Mouse (Mus musculus): ENCODE measurements at regions not wholly inside any gene's neighbourhood (a gene's known extent, or its start where the extent isn't known, plus 50 kb on each side); places are given as distances from the start of the nearest gene placed in this dataset.

DNA sequence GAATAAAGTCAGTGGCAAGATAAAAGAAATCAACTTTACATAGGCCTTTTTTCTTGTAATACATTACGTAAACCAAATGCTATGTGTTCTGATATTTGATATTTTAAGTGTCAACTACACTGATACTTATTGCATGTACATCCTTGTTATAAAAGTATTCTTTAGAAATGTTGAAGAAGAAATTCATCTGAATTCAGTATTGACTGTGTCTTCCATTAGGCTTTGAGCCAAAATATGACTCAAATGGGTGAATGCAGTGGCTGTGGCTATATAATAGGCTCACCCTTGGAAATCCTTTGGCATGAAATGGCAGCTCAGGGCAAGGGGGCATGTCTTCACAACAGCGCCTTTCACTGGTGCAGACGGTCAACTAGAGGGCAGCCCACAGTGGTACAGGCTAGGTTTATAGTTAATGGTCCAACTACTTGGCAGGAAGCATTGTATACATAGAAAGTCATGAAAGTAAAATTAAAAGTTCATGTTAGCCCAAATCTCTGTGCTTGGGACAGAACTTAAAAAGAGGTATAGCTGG lies 217.9 kb downstream of the Cetn3 start:
- intact Hi-C loops (cut with DNase I), result no loop called here
- H3K4me1 ChIP-seq (ENCODE audit: control insufficient read depth, insufficient read depth, low read length), result no peaks in the 10 kb centered on the region
- H3K36me3 ChIP-seq (ENCODE audit: control insufficient read depth, insufficient read depth, low read length), result no peaks in the 10 kb centered on the region
- no peak overlapping the region for H3K9ac ChIP-seq (ENCODE audit: low read depth, low read length)
- no peak for TF ChIP-seq EP300 (IDR thresholded peaks at IDR 0.05; ENCODE audit: insufficient read depth, low read depth, low read length)
- no peak for TF ChIP-seq CTCF (IDR thresholded peaks at IDR 0.05)
- TF ChIP-seq POLR2A (IDR thresholded peaks at IDR 0.05; ENCODE audit: insufficient read depth, low read depth, low read length), result no peak
- H3K27me3 ChIP-seq (ENCODE audit: control insufficient read depth, insufficient read depth, low read length), result no peaks in the 10 kb centered on the region
- no peak overlapping the region for H3K27ac ChIP-seq
- 92% methylated on average over 3 of the region's 3 CpGs for WGBS
- no peaks in the 10 kb centered on the region for H3K79me2 ChIP-seq (replicated peaks; ENCODE audit: control insufficient read depth, insufficient read depth, low read length)
- no peak overlapping the region for H3K4me3 ChIP-seq
- DNase-seq, result no peak

DNA sequence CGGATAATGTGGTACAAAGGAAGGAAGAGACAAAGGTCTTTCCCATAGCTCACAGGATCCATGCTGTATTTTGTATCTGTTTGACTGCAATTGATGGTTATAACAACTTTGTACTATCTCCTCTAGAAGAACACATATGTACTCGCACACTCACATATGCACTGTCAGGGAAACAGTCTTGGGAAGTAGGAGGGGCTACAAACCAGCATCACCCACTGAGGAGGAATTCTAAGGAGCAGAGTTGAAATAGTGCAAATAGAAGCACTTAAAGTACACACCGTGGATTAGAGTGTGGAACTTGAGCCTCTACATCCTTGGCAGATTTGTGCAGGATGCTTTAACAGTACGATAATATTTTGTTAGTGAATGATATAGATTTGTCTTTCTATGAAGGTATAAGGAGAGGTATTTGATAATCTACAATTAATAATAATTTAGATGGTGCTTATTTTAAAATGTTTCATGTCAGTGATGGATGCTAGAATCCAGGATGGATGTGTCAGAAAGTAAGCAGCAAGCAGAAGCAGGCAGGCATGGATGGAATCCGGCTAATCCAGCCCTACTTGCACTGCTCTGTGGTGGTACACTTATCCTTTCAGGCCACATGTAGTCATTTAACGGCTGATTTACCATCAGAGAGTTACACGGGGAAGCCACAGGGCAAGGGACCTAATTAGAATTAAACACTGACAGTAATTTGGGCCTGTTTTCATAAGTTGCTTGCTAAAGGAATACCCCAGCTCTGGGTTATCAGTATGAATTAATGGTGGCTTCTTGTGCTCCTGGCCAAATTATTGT lies 223.3 kb downstream of the Cetn3 start:
- DNase-seq, result no peak
- H3K9ac ChIP-seq (ENCODE audit: low read depth, low read length), result no peak overlapping the region
- intact Hi-C loops (cut with DNase I), result no loop called here
- TF ChIP-seq POLR2A (IDR thresholded peaks at IDR 0.05; ENCODE audit: insufficient read depth, low read depth, low read length) (no peak), CTCF (IDR thresholded peaks at IDR 0.05) (no peak), EP300 (IDR thresholded peaks at IDR 0.05; ENCODE audit: insufficient read depth, low read depth, low read length) (no peak)
- H3K79me2 ChIP-seq (replicated peaks; ENCODE audit: control insufficient read depth, insufficient read depth, low read length), result no peaks in the 10 kb centered on the region
- no peaks in the 10 kb centered on the region for H3K36me3 ChIP-seq (ENCODE audit: control insufficient read depth, insufficient read depth, low read length)
- H3K27me3 ChIP-seq (ENCODE audit: control insufficient read depth, insufficient read depth, low read length), result no peaks in the 10 kb centered on the region
- no peak overlapping the region for H3K27ac ChIP-seq
- H3K4me1 ChIP-seq (ENCODE audit: control insufficient read depth, insufficient read depth, low read length), result no peaks in the 10 kb centered on the region
- 76% methylated on average over 7 of the region's 7 CpGs for WGBS
- H3K4me3 ChIP-seq, result no peak overlapping the region

DNA sequence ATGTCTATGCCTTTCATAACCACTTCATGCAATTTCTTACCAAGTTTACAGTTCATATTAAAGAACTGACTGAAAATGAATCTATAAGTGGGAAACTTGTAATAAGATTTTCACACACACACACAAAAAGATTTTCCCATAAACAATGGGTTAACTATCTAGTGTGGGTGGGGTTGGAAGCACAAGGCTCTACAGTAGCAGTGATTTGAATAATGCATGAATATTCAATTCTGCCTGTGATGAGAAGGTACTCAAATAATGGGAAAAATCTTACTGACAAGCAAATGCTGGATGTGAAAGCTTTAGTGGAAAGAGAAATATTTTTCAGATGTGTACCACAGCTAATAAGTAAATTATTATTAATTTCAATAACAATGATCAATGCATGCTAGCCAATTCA lies 224.3 kb downstream of the Cetn3 start:
- H3K4me1 ChIP-seq (ENCODE audit: control insufficient read depth, insufficient read depth, low read length), result no peaks in the 10 kb centered on the region
- H3K79me2 ChIP-seq (replicated peaks; ENCODE audit: control insufficient read depth, insufficient read depth, low read length), result no peaks in the 10 kb centered on the region
- no peaks in the 10 kb centered on the region for H3K36me3 ChIP-seq (ENCODE audit: control insufficient read depth, insufficient read depth, low read length)
- H3K27ac ChIP-seq, result no peak overlapping the region
- TF ChIP-seq CTCF (IDR thresholded peaks at IDR 0.05) (no peak), POLR2A (IDR thresholded peaks at IDR 0.05; ENCODE audit: insufficient read depth, low read depth, low read length) (no peak), EP300 (IDR thresholded peaks at IDR 0.05; ENCODE audit: insufficient read depth, low read depth, low read length) (no peak)
- no peak overlapping the region for H3K4me3 ChIP-seq
- H3K27me3 ChIP-seq (ENCODE audit: control insufficient read depth, insufficient read depth, low read length), result no peaks in the 10 kb centered on the region
- DNase-seq, result no peak
- intact Hi-C loops (cut with DNase I), result no loop called here
- no peak overlapping the region for H3K9ac ChIP-seq (ENCODE audit: low read depth, low read length)

DNA sequence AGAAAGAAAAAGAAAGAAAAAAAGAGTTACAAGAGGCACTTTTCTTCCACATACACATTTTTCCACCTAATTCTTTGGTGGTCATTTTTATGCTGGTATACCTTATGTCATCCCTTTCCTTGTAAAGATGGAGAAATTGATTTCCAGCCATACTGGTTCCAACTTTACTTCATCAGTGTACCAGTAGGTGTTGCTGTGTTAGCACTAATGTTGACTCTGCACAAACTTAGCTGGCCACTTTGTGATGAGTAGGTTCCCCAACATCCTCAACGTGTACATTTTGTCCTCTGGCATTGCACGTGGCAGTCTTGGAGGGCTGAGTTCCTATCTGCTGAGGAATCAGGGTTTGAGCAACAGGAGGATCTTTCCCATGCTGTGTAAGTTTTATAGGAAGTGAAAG lies 256.7 kb downstream of the Cetn3 start:
- no peak overlapping the region for H3K4me3 ChIP-seq
- H3K9ac ChIP-seq (ENCODE audit: low read depth, low read length), result no peak overlapping the region

DNA sequence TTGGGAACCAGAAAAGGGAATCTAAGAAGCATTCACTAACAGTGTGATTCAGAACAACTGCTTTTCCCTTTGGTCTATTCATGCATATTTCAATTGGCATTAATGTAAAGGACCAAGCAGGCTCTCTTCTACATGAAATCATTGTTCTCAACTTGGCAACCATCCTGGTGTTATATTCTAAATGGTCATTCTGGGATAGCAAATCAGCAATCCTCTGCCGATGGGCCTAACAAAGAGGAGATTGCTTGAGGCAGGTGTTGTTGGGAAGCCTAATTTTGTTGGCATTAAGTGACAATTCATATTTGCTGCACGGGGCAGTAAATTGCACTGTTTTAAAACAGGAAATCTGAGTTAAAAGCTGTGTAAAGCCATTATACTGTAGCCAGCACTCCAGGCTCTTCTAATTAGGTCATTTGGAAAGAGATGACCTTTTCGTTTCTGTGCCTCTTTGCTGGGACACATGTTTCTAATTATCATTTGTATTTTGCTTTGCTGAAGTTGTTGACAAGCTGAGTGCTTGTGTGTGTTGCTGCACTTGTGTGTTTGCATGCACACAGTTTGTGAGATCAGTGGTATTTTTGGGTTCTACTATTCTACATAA lies 275.4 kb downstream of the Cetn3 start:
- DNase-seq, result peak in 1 of 2 experiments; percentile 8
- WGBS, result 15% methylated on average over 3 of the region's 3 CpGs
- H3K27ac ChIP-seq, result no peak overlapping the region; the same call in 1 of the 2 replicates
- H3K36me3 ChIP-seq (ENCODE audit: control insufficient read depth, insufficient read depth, low read length), result peaks cover 2% of the 10 kb centered on the region; the same call in 1 of the 2 replicates
- H3K4me3 ChIP-seq, result no peak overlapping the region
- intact Hi-C loops (cut with DNase I), result loop anchor here (5.0 kb wide), 1 partner anchor 199 kb away; no protein-coding TSS in a partner anchor
- H3K4me1 ChIP-seq (ENCODE audit: control insufficient read depth, insufficient read depth, low read length), result no peaks in the 10 kb centered on the region
- no peak overlapping the region for H3K9ac ChIP-seq (ENCODE audit: low read depth, low read length)
- no peaks in the 10 kb centered on the region for H3K79me2 ChIP-seq (replicated peaks; ENCODE audit: control insufficient read depth, insufficient read depth, low read length)
- TF ChIP-seq POLR2A (IDR thresholded peaks at IDR 0.05; ENCODE audit: insufficient read depth, low read depth, low read length) (no peak), EP300 (IDR thresholded peaks at IDR 0.05; ENCODE audit: insufficient read depth, low read depth, low read length) (no peak), CTCF (IDR thresholded peaks at IDR 0.05) (no peak)
- H3K27me3 ChIP-seq (ENCODE audit: control insufficient read depth, insufficient read depth, low read length), result no peaks in the 10 kb centered on the region

More for the DNA sequence above, 256.7 kb downstream of the Cetn3 start:
- H3K36me3 ChIP-seq (ENCODE audit: control insufficient read depth, insufficient read depth, low read length), result no peaks in the 10 kb centered on the region
- no peak for DNase-seq
- H3K79me2 ChIP-seq (replicated peaks; ENCODE audit: control insufficient read depth, insufficient read depth, low read length), result no peaks in the 10 kb centered on the region
- TF ChIP-seq CTCF (IDR thresholded peaks at IDR 0.05), result peak; percentile 55
- TF ChIP-seq EP300 (IDR thresholded peaks at IDR 0.05; ENCODE audit: insufficient read depth, low read depth, low read length), result no peak
- no peaks in the 10 kb centered on the region for H3K27me3 ChIP-seq (ENCODE audit: control insufficient read depth, insufficient read depth, low read length)
- intact Hi-C loops (cut with DNase I), result loop anchor here (5.0 kb wide), 1 partner anchor 1618 kb away; no protein-coding TSS in a partner anchor
- H3K4me1 ChIP-seq (ENCODE audit: control insufficient read depth, insufficient read depth, low read length), result 0 out of 2 replicates have a peak, but pooled peaks cover 1% of the 10 kb centered on the region
- no peak overlapping the region for H3K27ac ChIP-seq
- 18% methylated on average over 2 of the region's 2 CpGs for WGBS

DNA sequence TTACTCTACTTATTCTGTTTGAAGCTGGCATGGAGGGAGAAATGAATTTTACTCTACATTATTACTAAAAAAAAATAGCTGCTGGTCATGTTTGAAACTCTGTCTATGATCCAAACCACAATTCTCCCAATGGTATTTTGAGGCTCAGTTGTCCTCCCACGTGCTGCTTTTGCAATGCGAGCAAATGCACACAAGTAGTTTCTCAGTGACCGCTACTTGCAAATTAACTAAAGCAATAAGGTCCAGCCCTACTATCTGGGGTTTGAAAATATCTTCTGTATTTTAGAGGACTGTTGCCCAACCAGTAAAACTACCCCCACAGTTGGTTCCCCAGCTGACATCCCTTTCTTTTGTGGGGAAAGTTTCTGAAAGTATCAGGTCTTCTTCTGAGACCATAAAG lies 276.0 kb downstream of the Cetn3 start:
- peak in 1 of 2 experiments; percentile 26 for DNase-seq
- Histone ChIP-seq H3K27me3 (ENCODE audit: control insufficient read depth, insufficient read depth, low read length) (no peaks in the 10 kb centered on the region), H3K4me1 (ENCODE audit: control insufficient read depth, insufficient read depth, low read length) (no peaks in the 10 kb centered on the region), H3K4me3 (no peak overlapping the region), H3K27ac (peak overlapping the region; percentile 32), H3K9ac (ENCODE audit: low read depth, low read length) (no peak overlapping the region), H3K36me3 (ENCODE audit: control insufficient read depth, insufficient read depth, low read length) (peaks cover 2% of the 10 kb centered on the region; the same call in 1 of the 2 replicates), H3K79me2 (replicated peaks; ENCODE audit: control insufficient read depth, insufficient read depth, low read length) (no peaks in the 10 kb centered on the region)
- TF ChIP-seq POLR2A (IDR thresholded peaks at IDR 0.05; ENCODE audit: insufficient read depth, low read depth, low read length) (no peak), EP300 (IDR thresholded peaks at IDR 0.05; ENCODE audit: insufficient read depth, low read depth, low read length) (no peak), CTCF (IDR thresholded peaks at IDR 0.05) (no peak)
- intact Hi-C loops (cut with DNase I), result loop anchor here (5.0 kb wide), 1 partner anchor 198 kb away; no protein-coding TSS in a partner anchor
- WGBS, result 76% methylated on average over 3 of the region's 3 CpGs

Data from heart, adult 2 months (tissue).